Mouse (Mus musculus): ENCODE measurements around the gene Vmn1r60.
"Not testable (repeated sequence)": the region's sequence is repeated elsewhere in the genome, so short reads cannot be mapped to it uniquely, and the experiment has no call there.

Vmn1r60 gene

GRCm38 (mm10) chr7:5547217-5547616, at the start of gene Vmn1r60:
TSS of gene Vmn1r60 (minus strand) at chr7:5547317.
- in situ Hi-C loops (cut with MboI, MseI): loop anchor here (10.0 kb wide), 1 partner anchor 132 kb away; the partner anchor contains the start of gene Vmn1r58

GRCm38 (mm10) chr7:5540770-5541436, 6.2 kb downstream of the Vmn1r60 start:
- in situ Hi-C loops (cut with MboI, MseI): loop anchor here (10.0 kb wide), 1 partner anchor 126 kb away; the partner anchor contains the start of gene Vmn1r58

- in situ Hi-C loops (cut with MboI, MseI): not testable (repeated sequence)
These were observed 53.3 kb downstream of the Vmn1r60 start, which contains the start of gene Vmn2r28 for GRCm38 (mm10) chr7:5493856-5494255. TSS of gene Vmn2r28 (minus strand) at chr7:5493956.

Measured in T-helper 2 cell (primary cell).